Mouse (Mus musculus) embryonic fibroblast, embryonic 13.5 days (primary cell): ENCODE measurements at regions not wholly inside any gene's neighbourhood (a gene's known extent, or its start where the extent isn't known, plus 50 kb on each side); places are given as distances from the start of the nearest gene placed in this dataset.

Experiments used
- H3K27ac ChIP-seq: 2 replicates; pipeline ENCODE4 v1.5.1; 2012; ENCODE audit warnings: low read length, control low read depth, inconsistent platforms; ENCODE audit not compliant: insufficient read depth
- H3K4me1 ChIP-seq: 2 replicates; pipeline ENCODE4 v1.6.1; 2011; ENCODE audit warnings: low read length; ENCODE audit not compliant: control insufficient read depth, insufficient read depth
- H3K4me3 ChIP-seq: 2 replicates; pipeline ENCODE4 v1.5.1; 2011; ENCODE audit warnings: mild to moderate bottlenecking, control low read depth, low read length; ENCODE audit not compliant: insufficient read depth
- CTCF ChIP-seq: IDR thresholded peaks from 2 replicates; pipeline ENCODE4 v1.5.1; 2011; ENCODE audit warnings: mild to moderate bottlenecking, control low read depth, low read length, moderate library complexity, borderline replicate concordance; ENCODE audit not compliant: insufficient read depth
- POLR2A ChIP-seq: IDR thresholded peaks from 2 replicates; pipeline ENCODE4 v1.6.1; 2011; ENCODE audit warnings: low read depth, mild to moderate bottlenecking, control low read depth, low read length, moderate library complexity

DNA sequence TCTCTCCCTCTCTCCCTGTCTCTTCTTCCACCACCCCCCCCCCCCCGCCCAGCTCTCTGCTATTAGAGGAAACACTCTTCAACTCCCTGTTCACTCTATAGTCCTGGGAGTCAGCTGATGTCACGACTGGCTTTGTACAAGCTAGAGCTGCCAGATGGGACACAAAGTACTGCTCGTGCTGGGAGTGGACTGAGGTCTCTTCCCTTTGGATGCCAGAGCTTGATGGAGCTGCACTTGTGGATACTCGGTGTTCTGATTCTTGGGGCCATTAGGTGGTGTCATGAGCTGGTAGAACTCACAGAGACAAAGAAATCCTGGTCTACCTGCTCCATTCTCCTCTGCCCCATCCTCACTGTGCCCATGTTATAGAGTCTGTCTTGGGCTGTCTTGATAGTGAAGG, 415.9 kb downstream of the Rps24 start:
- Histone ChIP-seq H3K4me3 (no peak overlapping the region), H3K27ac (no peak overlapping the region), H3K4me1 (peaks cover 9% of the 10 kb centered on the region; the same call in 1 of the 2 replicates)
- TF ChIP-seq POLR2A (no peak), CTCF (no peak)

- TF ChIP-seq CTCF (no peak), POLR2A (no peak)
- Histone ChIP-seq H3K4me3 (no peak overlapping the region), H3K4me1 (peaks cover 9% of the 10 kb centered on the region; the same call in 1 of the 2 replicates), H3K27ac (no peak overlapping the region)
Measured at GRCm38 (mm10) chr14:24904712-24905111, 417.8 kb downstream of the Rps24 start.

- no peak overlapping the region for H3K4me3 ChIP-seq
- H3K27ac ChIP-seq = no peak overlapping the region
- TF ChIP-seq POLR2A = no peak
- H3K4me1 ChIP-seq = peaks cover 6% of the 10 kb centered on the region; the same call in 1 of the 2 replicates
Measured at GRCm38 (mm10) chr14:24906916-24907315, 420.0 kb downstream of the Rps24 start.

- H3K27ac ChIP-seq = no peak overlapping the region
- peaks cover 4% of the 10 kb centered on the region; the same call in 1 of the 2 replicates for H3K4me1 ChIP-seq
- no peak overlapping the region for H3K4me3 ChIP-seq
- TF ChIP-seq POLR2A (no peak), CTCF (no peak)
Measured at GRCm38 (mm10) chr14:24908377-24908776, 421.5 kb downstream of the Rps24 start.

- Histone ChIP-seq H3K4me1 (peaks cover 3% of the 10 kb centered on the region; the same call in 1 of the 2 replicates), H3K27ac (no peak overlapping the region), H3K4me3 (no peak overlapping the region)
- no peak for TF ChIP-seq CTCF
- no peak for TF ChIP-seq POLR2A
Measured at GRCm38 (mm10) chr14:24911621-24912020, 424.7 kb downstream of the Rps24 start.

DNA sequence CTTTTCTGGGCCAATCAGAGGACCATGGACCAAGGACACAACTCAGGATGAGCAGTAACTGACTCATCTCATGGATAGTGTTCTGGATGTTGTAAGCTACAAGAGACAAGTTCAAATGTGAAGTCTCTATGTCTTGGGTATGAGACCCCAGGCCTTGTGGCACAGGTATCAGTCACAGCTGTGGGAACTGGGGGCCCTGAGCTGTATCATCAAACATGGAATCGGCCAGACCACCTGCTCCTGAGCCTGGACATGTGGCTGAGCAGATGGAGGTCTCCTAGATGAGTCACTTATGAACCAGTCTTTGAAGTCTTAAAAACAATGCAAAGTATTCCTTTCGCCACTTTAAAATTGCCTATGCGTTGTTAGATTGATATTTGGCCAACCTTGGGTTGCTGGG, 432.1 kb downstream of the Rps24 start:
- no peak for TF ChIP-seq CTCF
- TF ChIP-seq POLR2A = no peak
- no peaks in the 10 kb centered on the region; the same call in 1 of the 2 replicates for H3K4me1 ChIP-seq
- no peak overlapping the region for H3K4me3 ChIP-seq
- no peak overlapping the region for H3K27ac ChIP-seq

DNA sequence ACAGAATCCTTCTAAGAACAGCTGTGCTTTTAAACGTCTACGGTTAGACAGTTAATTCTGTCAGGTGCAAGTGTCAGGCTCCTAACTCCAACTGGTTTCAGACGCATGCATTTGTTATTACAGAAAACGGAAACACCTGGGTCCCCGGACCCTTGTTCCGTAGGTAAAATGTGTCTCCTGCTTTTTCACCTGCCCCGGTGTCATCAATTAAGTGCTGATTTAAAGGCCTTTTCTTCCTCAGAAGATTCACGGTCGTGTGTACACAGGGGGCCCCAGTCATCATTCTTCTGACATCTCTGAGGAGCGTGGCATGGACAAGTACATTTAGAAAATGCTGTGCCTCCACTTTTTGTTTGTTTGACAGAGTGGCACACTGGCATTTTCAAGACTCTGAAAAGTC, 435.1 kb downstream of the Rps24 start:
- Histone ChIP-seq H3K4me1 (no peaks in the 10 kb centered on the region; the same call in 1 of the 2 replicates), H3K27ac (no peak overlapping the region), H3K4me3 (no peak overlapping the region)
- TF ChIP-seq CTCF (no peak), POLR2A (no peak)

DNA sequence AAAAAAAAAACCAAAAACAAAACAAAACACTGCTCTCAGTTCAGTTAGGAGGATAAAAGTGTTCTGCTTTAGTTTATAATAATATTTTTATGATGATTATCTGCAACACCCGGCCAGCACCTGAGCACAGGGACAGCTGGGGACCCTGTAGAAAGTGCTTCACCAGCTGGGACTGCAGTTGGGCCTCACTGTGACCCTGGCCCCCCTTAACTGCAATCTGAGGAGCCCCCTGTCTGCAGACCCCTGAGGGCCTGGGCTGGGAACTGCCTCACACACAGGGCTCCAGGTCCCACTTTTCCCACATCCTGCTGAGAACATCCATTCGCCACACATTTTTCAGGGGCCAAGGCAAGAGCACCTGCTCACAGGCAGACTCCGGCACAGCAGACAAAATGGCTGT, 437.6 kb downstream of the Rps24 start:
- H3K27ac ChIP-seq = no peak overlapping the region
- H3K4me1 ChIP-seq = no peaks in the 10 kb centered on the region
- H3K4me3 ChIP-seq = no peak overlapping the region
- TF ChIP-seq CTCF = no peak
- TF ChIP-seq POLR2A = no peak

DNA sequence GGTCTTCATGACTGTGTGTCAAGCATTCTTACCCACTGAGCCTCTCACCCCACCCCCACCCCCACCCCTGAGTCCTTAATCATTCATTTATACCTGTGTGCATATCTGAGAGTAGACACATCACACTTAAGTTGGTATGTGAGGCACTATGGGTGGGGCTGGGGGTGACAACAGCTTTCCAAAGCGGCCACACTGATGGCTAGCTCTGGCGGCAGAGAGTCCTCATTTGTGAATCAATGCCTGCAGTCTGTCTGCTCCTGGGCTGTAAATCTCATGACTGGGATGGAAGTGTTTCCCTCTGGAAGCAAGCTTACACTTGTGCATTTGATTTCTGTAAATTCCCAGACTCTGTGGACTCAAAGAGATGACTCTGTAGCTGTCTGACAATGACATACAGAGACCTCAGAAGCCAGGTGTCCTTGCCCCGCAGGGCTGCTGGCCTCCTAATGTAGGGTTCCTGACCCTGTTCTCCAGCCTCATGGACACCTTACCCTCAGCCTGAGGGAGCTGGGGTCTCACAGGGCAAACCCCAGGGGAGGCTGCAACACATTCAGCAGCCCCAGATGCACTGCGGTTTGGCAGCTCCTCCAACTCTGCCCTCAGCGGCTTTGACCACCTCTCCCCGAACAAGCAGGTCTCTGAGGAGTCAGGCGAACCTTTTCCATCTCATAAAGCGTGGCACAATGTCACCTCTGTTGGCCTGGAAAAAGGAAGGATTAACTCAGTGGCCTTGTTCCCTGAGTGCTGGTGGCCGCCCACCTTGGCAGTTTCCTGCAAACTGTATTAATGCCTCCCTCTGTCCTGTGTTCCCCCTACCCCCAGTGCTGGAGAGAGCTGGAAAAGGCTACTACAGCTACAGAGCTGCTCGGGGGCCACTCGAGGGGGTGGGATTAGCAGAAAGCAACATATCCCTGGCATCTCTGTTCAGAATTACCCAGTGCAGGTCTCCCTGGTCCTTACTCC, 439.4 kb downstream of the Rps24 start:
- H3K4me1 ChIP-seq = peaks cover 5% of the 10 kb centered on the region
- H3K4me3 ChIP-seq = no peak overlapping the region
- H3K27ac ChIP-seq = no peak overlapping the region
- TF ChIP-seq POLR2A = no peak
- no peak for TF ChIP-seq CTCF

- H3K27ac ChIP-seq = no peak overlapping the region
- H3K4me3 ChIP-seq = no peak overlapping the region
- H3K4me1 ChIP-seq = peaks cover 5% of the 10 kb centered on the region
- TF ChIP-seq CTCF (no peak), POLR2A (no peak)
Measured at GRCm38 (mm10) chr14:24928726-24929125, 441.8 kb downstream of the Rps24 start.
